Mouse (Mus musculus): ENCODE data around the gene Actn1. TPM values are rescaled to one million over a fixed set of nuclear protein-coding genes. Genes with fewer than 3 reads are reported as not detected.
A peak's percentile ranks its signal among the peaks of the same experiment; 100 is the strongest.

The Actn1 gene
- polyA plus RNA-seq, 1 experiment from 2014 or later = 28.7 TPM

DNA sequence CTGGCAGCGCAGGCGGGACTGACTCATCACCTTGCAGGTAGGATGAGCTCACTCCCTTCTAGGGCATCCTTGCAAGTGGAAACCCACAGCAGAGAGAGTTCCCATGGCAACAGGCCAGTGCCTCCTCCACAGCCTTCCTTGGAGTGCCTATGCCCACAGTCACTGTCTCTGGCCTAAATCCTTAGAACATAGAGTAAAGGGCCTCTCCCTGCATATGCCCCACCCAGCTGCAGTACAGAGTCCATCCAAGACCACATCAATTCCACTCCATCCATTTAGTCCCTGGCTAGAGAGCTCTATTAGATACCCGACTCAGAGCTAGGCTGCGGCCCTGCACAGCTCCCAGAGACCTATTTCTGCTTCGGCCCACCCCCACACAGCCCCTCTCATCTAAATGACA is 20.7 kb downstream of the Actn1 start:
- ATAC-seq = 0 out of 2 replicates have a peak, but pooled peaks have one; percentile 28
- H3K27me3 ChIP-seq (replicated peaks; ENCODE audit: control insufficient read depth, insufficient read depth, low read length) = no peaks in the 10 kb centered on the region
- H3K36me3 ChIP-seq (ENCODE audit: control insufficient read depth, insufficient read depth) = peaks cover 17% of the 10 kb centered on the region; the same call in 1 of the 2 replicates
- no peak overlapping the region for H3K4me3 ChIP-seq (ENCODE audit: low read depth, low read length)
- no peak overlapping the region for H3K9ac ChIP-seq (ENCODE audit: low read depth, low read length)
- no peak overlapping the region for H3K27ac ChIP-seq (ENCODE audit: low read depth, low read length)
- no peak for TF ChIP-seq CTCF (IDR thresholded peaks at IDR 0.05; ENCODE audit: low read depth)
- peaks cover 13% of the 10 kb centered on the region for H3K4me1 ChIP-seq (replicated peaks; ENCODE audit: control insufficient read depth, insufficient read depth, low read length)
- WGBS = 74% methylated on average over 5 of the region's 5 CpGs
- H3K4me2 ChIP-seq (replicated peaks; ENCODE audit: low read depth) = no peak overlapping the region
- H3K9me3 ChIP-seq (ENCODE audit: control insufficient read depth) = no peaks in the 10 kb centered on the region

DNA sequence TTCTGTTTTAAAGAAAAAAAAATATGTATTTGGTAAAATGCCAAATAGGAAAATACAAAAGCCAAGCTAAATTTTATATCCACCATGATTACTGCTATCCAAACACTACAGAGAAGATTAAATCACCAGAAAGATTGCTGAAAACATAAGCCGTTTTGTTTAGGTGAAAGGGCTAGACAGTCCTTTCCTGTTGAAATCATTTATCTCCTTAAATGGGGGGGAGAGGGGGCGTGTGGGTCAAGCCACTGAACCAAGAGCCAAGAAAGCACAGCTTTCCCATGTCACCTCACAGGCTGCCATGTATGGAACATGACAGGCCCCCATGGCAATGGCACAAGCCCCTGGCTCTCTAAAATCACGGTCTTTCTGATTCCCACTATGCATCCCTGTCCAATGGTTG is 21.6 kb downstream of the Actn1 start:
- peaks cover 12% of the 10 kb centered on the region; the same call in 1 of the 2 replicates for H3K36me3 ChIP-seq (ENCODE audit: control insufficient read depth, insufficient read depth)
- no peak for ATAC-seq
- TF ChIP-seq CTCF (IDR thresholded peaks at IDR 0.05; ENCODE audit: low read depth) = no peak
- H3K27me3 ChIP-seq (replicated peaks; ENCODE audit: control insufficient read depth, insufficient read depth, low read length) = no peaks in the 10 kb centered on the region
- no peak overlapping the region for H3K4me3 ChIP-seq (ENCODE audit: low read depth, low read length)
- H3K27ac ChIP-seq (ENCODE audit: low read depth, low read length) = no peak overlapping the region
- H3K4me2 ChIP-seq (replicated peaks; ENCODE audit: low read depth) = no peak overlapping the region
- H3K9ac ChIP-seq (ENCODE audit: low read depth, low read length) = no peak overlapping the region
- WGBS = 28% methylated on average over 3 of the region's 3 CpGs
- H3K9me3 ChIP-seq (ENCODE audit: control insufficient read depth) = no peaks in the 10 kb centered on the region
- peaks cover 13% of the 10 kb centered on the region for H3K4me1 ChIP-seq (replicated peaks; ENCODE audit: control insufficient read depth, insufficient read depth, low read length)

DNA sequence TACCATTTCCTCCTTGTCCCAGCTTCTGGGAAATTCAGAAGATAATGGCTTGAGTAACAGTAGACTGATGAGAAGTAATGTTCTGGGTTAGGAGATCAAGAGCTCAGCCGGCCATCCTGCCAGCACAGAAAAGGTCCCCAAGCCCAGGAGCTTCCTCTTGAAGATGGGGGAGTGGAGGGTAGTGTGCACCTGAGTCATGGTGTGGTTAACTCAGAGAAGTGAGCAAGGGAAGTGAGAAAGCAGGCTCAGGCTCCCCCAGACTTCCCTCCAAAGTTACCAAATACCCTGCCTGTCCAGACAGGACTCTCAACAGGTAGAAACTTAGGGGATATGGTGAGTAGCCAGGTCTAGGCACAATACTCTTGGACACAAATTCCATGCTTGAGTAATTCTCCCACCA is 24.9 kb downstream of the Actn1 start:
- Histone ChIP-seq H3K4me3 (ENCODE audit: low read depth, low read length) (no peak overlapping the region), H3K36me3 (ENCODE audit: control insufficient read depth, insufficient read depth) (peaks cover 8% of the 10 kb centered on the region; the same call in 1 of the 2 replicates), H3K27me3 (replicated peaks; ENCODE audit: control insufficient read depth, insufficient read depth, low read length) (no peaks in the 10 kb centered on the region), H3K27ac (ENCODE audit: low read depth, low read length) (no peak overlapping the region), H3K4me2 (replicated peaks; ENCODE audit: low read depth) (no peak overlapping the region), H3K9me3 (ENCODE audit: control insufficient read depth) (no peaks in the 10 kb centered on the region), H3K9ac (ENCODE audit: low read depth, low read length) (no peak overlapping the region), H3K4me1 (replicated peaks; ENCODE audit: control insufficient read depth, insufficient read depth, low read length) (peaks cover 28% of the 10 kb centered on the region)
- ATAC-seq = no peak
- WGBS = 90% methylated on average over 1 of the region's 1 CpGs
- TF ChIP-seq CTCF (IDR thresholded peaks at IDR 0.05; ENCODE audit: low read depth) = no peak

DNA sequence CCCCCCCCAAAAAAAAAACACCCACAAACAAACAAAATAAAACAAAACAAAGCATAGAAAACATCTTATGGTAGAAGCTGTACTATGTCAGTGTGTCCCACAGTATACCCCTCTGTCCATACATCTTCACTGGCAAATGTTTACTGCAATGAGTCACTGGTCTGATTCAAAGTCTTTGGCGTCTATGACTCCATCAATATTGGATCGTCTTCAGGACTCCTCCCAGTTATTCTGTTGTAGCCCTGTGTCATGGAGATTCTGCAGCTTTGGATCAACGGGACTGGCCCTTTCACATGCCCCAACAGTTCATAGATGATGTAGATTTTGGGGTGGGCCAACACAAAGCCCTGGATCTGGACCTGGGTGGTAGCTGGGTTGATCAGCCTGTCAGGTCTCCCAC is 25.9 kb downstream of the Actn1 start:
- peaks cover 28% of the 10 kb centered on the region for H3K4me1 ChIP-seq (replicated peaks; ENCODE audit: control insufficient read depth, insufficient read depth, low read length)
- TF ChIP-seq CTCF (IDR thresholded peaks at IDR 0.05; ENCODE audit: low read depth) = no peak
- H3K4me3 ChIP-seq (ENCODE audit: low read depth, low read length) = no peak overlapping the region
- H3K36me3 ChIP-seq (ENCODE audit: control insufficient read depth, insufficient read depth) = peaks cover 8% of the 10 kb centered on the region; the same call in 1 of the 2 replicates
- no peak for ATAC-seq
- no peak overlapping the region for H3K4me2 ChIP-seq (replicated peaks; ENCODE audit: low read depth)
- WGBS = 84% methylated on average over 3 of the region's 3 CpGs
- no peaks in the 10 kb centered on the region for H3K27me3 ChIP-seq (replicated peaks; ENCODE audit: control insufficient read depth, insufficient read depth, low read length)
- no peaks in the 10 kb centered on the region for H3K9me3 ChIP-seq (ENCODE audit: control insufficient read depth)
- no peak overlapping the region for H3K9ac ChIP-seq (ENCODE audit: low read depth, low read length)
- H3K27ac ChIP-seq (ENCODE audit: low read depth, low read length) = no peak overlapping the region

DNA sequence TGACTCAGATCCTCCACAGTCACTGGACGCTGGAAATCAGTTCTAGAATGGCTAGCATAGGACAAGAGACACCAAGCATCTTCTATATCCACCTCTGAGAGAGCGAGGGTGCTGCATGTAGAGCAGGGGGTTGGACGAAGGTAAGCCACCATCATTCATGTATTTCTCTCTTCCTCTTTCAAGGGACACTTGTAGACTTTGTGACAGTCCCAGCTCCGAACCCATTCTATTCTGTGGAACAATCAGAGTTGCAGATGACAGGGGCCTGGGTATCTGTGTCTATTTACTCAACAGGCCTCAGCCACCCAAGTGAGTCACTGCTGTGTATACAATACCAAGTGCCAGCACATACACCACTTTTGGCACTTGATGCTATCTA is 27.3 kb downstream of the Actn1 start:
- Histone ChIP-seq H3K27me3 (replicated peaks; ENCODE audit: control insufficient read depth, insufficient read depth, low read length) (no peaks in the 10 kb centered on the region), H3K9ac (ENCODE audit: low read depth, low read length) (no peak overlapping the region), H3K36me3 (ENCODE audit: control insufficient read depth, insufficient read depth) (peaks cover 8% of the 10 kb centered on the region; the same call in 1 of the 2 replicates), H3K4me3 (ENCODE audit: low read depth, low read length) (no peak overlapping the region), H3K4me1 (replicated peaks; ENCODE audit: control insufficient read depth, insufficient read depth, low read length) (peaks cover 41% of the 10 kb centered on the region), H3K27ac (ENCODE audit: low read depth, low read length) (no peak overlapping the region), H3K4me2 (replicated peaks; ENCODE audit: low read depth) (no peak overlapping the region), H3K9me3 (ENCODE audit: control insufficient read depth) (no peaks in the 10 kb centered on the region)
- TF ChIP-seq CTCF (IDR thresholded peaks at IDR 0.05; ENCODE audit: low read depth) = no peak
- WGBS = 80% methylated on average over 4 of the region's 4 CpGs
- no peak for ATAC-seq

DNA sequence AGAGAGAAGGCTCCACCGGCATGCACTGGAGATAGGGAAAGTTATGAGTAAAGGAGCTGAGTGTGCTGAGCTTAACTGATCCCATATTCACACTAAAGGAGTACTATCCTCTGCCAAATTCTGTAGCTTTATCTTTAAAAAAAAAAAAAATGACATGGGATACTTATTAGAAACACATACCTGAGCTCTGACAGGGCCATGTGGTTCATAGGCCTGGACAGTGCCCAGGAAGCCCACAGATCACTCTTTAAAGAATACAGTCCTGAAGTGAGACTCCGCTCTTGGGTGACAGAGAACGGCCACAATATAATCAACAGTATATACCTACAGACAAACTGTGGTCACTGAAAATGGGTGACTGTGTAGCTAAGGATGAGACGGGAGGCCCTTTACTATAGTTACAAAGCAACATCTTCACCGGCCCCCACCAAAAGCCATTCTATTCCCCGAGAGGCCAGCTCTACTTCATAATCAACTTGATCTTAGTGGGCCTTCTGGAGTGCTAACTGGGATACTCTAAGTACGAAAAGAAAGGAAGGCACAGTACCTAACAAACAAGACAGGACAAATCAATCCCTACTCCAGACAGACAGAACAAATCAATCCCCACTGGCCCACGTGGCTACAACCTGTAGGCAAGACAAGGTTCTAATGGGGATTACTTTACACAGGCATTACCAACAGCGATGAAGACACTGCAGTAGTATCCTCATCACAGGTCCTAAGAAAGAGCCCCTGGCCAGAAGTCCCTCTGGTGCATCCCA is 27.9 kb downstream of the Actn1 start:
- peaks cover 8% of the 10 kb centered on the region; the same call in 1 of the 2 replicates for H3K36me3 ChIP-seq (ENCODE audit: control insufficient read depth, insufficient read depth)
- H3K4me3 ChIP-seq (ENCODE audit: low read depth, low read length) = no peak overlapping the region
- 78% methylated on average over 9 of the region's 9 CpGs for WGBS
- H3K9me3 ChIP-seq (ENCODE audit: control insufficient read depth) = no peaks in the 10 kb centered on the region
- no peaks in the 10 kb centered on the region for H3K27me3 ChIP-seq (replicated peaks; ENCODE audit: control insufficient read depth, insufficient read depth, low read length)
- no peak overlapping the region for H3K27ac ChIP-seq (ENCODE audit: low read depth, low read length)
- no peak for TF ChIP-seq CTCF (IDR thresholded peaks at IDR 0.05; ENCODE audit: low read depth)
- H3K4me2 ChIP-seq (replicated peaks; ENCODE audit: low read depth) = no peak overlapping the region
- no peak overlapping the region for H3K9ac ChIP-seq (ENCODE audit: low read depth, low read length)
- peaks cover 44% of the 10 kb centered on the region for H3K4me1 ChIP-seq (replicated peaks; ENCODE audit: control insufficient read depth, insufficient read depth, low read length)
- ATAC-seq = no peak
